In genomic region chr3:127572557-127572956, GRCm38 (mm10) we compare ENCODE assay signal across 8 mouse cellular contexts. TPM values are rescaled to one million over a fixed set of nuclear protein-coding genes. Genes with fewer than 3 reads are reported as not detected.
DNase-seq lines count a peak whose midpoint lies in the region; ATAC-seq and TF ChIP-seq lines count a peak whose summit lies in the region.

No protein-coding gene starts in this region.

- ATAC-seq in lung, postnatal 0 days = peak; percentile 86

- no peak overlapping the region for H3K4me3 ChIP-seq in lung, postnatal 0 days (ENCODE audit: low read depth, low read length)

- WGBS in lung, postnatal 0 days = 60% methylated on average over 4 of the region's 4 CpGs

- peak; percentile 78 for TF ChIP-seq CTCF in lung, postnatal 0 days (IDR thresholded peaks at IDR 0.05)

- no peak overlapping the region for H3K9ac ChIP-seq in lung, postnatal 0 days (replicated peaks; ENCODE audit: low read depth)

- H3K36me3 ChIP-seq in lung, postnatal 0 days (ENCODE audit: insufficient read depth, low read length) = no peaks in the 10 kb centered on the region

- no peaks in the 10 kb centered on the region for H3K4me1 ChIP-seq in lung, postnatal 0 days (ENCODE audit: insufficient read depth, low read depth, low read length)

- no peaks in the 10 kb centered on the region for H3K9me3 ChIP-seq in lung, postnatal 0 days (ENCODE audit: low read length)

- no peaks in the 10 kb centered on the region for H3K27me3 ChIP-seq in lung, postnatal 0 days (replicated peaks; ENCODE audit: insufficient read depth, low read length)

- H3K4me2 ChIP-seq in lung, postnatal 0 days (replicated peaks; ENCODE audit: low read depth, low read length) = no peak overlapping the region; the same call in 1 of the 2 replicates

- no peak for TF ChIP-seq EP300 in lung, postnatal 0 days (IDR thresholded peaks at IDR 0.05)

- no peak overlapping the region for H3K27ac ChIP-seq in lung, postnatal 0 days (ENCODE audit: low read length)

- DNase-seq in adrenal gland, adult 2 months = peak; percentile 51
- DNase-seq in adrenal gland, postnatal 4 days (ENCODE audit: low spot score in 2 of 2) = no peak
- DNase-seq in CD4-positive helper T cell, adult 2 months (ENCODE audit: low read depth, low spot score) = peak; percentile 77
- DNase-seq in brain, embryonic 18.5 days (ENCODE audit: low read depth, low spot score) = peak; percentile 30
- peak; percentile 49 to 60 for DNase-seq in heart, adult 9 months (ENCODE audit: low spot score in 2 of 2)
- DNase-seq in layer of hippocampus, adult 11-12 months (ENCODE audit: low spot score) = peak; percentile 66
- peak; percentile 85 for DNase-seq in lung, postnatal 0 days (ENCODE audit: low spot score)
- peak; percentile 21 for DNase-seq in right cerebral cortex, postnatal 14 days

RNA-seq across cellular contexts. Expression of gene Zgrf1, which starts 19.3 kb away (rescaled TPM):
- 1 to 10 TPM in 1 of 2 experiments, under 1 TPM in 1; 0.98 to 1.1 TPM for total RNA-seq in adrenal gland, adult 2 months (2021)
- polyA plus RNA-seq in adrenal gland, adult 2 months (2012; rRNA removed) = 0.10 and 0.18 TPM in 2 replicates
- 1 to 10 TPM; 8.6 to 9.4 TPM for total RNA-seq in adrenal gland, postnatal 4 days (2021)
- polyA plus RNA-seq in lung, postnatal 0 days (2015; fragmentation: Nextera tagmentation; extraction: Ambion mirVana) = 1.0 and 1.1 TPM in 2 replicates

RNA-seq across cellular contexts. Expression of gene Larp7, which starts 19.4 kb away (rescaled TPM):
- total RNA-seq in adrenal gland, adult 2 months (2021) = 10 to 100 TPM; 20.5 to 23.5 TPM
- polyA plus RNA-seq in adrenal gland, adult 2 months (2012; rRNA removed) = not detected in 2 replicates
- 10 to 100 TPM; 36.1 to 38.3 TPM for total RNA-seq in adrenal gland, postnatal 4 days (2021)
- 20.5 and 23.1 TPM in 2 replicates for polyA plus RNA-seq in lung, postnatal 0 days (2015; fragmentation: Nextera tagmentation; extraction: Ambion mirVana)

Comparison
In these comparisons a context has a peak if more than half of its experiments do, and no peak if none do; other contexts are left out.
1. DNase-seq: peak in adrenal gland, adult 2 months (single experiment), CD4-positive helper T cell, adult 2 months (single experiment), brain, embryonic 18.5 days (single experiment), heart, adult 9 months (2 of 2), layer of hippocampus, adult 11-12 months (single experiment), lung, postnatal 0 days (single experiment) and right cerebral cortex, postnatal 14 days (single experiment); none in adrenal gland, postnatal 4 days (0 of 2).
2. RNA of gene Zgrf1, which starts 19.3 kb away (total RNA-seq): 8.6 to 9.4 TPM in adrenal gland, postnatal 4 days; 0.98 to 1.1 TPM in adrenal gland, adult 2 months; every median in the first group is over 4 times any median in the second.